Mouse (Mus musculus): ENCODE results near the gene Cep112.

Gene Cep112

DNA sequence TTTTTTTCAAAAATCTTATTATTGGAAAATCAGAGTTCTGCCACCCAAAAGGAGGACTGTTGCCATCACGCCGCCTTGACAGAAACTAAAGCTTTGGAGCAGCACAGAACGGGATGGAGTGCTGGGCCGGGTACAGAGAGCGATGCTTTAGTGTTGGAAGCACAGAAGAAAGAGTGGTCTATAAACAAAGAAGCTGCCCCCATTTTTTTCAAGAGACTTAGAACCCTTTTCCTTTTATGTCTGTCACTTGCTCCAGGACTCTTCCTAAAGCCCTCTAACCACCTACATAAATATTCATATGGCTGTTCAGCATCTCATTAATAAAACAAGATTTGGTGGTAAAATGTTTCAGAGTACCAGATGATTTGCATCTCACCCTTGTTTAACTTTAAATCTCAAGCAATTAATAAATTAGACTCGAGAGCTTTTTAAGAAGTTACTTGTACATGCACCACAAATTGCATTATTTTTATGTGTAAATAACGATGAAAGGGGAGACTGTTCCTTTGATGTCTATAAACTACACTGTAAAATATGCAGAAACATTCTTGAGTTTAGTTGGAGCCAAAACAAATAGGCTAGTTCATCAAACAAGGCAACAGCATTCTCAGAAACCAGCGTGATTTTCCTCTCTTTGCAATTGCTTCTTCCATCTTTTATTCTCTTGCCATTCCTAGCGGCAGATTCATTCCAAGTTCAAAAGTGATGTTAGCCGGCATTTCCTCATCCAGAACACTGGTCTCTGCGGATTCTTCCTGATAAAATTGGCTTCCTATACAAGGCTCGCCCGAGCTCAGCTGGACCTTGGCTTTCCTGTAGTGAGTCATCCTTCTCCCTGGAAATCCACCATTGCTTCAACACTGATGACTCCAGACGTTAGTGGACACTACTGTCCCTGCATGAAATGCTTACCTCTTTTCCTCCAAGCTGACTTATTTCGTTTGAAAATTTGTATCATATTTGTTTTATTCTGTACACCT, 355.6 kb downstream of the Cep112 start:
- no peak for DNase-seq (ENCODE audit: low spot score in 2 of 2)

DNA sequence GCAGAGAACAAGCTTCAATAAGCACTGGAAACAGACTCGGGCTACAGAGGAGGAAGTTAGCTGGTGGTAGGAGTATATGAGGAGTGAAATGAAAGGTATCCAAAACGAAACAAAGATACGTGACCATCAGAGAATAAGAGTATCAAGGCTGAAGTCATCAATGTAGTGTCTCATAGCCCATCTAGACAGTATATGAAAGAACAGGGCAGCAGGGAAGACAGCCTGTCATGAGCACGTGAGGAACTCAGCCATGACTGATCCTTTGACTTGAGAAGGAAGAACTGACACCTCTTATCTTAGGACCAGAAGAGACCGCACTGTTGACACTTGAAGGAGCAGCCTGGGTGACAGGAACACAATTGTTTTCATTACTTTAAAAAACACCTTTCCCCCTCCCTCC, 373.4 kb downstream of the Cep112 start:
- no peak for DNase-seq (ENCODE audit: low spot score in 2 of 2)

DNA sequence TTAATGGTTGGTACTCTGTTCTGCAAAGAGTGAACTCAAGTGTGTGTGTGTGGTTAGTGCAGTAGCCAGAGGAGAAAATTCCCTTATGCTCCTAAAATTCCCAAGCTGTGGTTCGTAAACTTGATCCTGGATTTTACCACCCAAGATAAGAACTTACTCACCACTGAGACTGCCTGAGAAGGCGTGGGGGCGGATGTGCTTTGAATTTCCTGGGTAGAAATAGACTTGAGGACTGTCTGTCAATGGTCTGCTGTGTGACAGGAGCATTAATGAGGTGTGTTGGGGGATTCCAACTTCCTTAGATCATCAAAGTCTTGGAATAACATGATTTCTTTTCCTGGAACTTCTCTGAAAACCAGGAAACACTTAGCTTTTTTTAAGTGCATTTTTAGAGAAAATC, 374.7 kb downstream of the Cep112 start:
- DNase-seq (ENCODE audit: low spot score in 2 of 2): no peak

DNA sequence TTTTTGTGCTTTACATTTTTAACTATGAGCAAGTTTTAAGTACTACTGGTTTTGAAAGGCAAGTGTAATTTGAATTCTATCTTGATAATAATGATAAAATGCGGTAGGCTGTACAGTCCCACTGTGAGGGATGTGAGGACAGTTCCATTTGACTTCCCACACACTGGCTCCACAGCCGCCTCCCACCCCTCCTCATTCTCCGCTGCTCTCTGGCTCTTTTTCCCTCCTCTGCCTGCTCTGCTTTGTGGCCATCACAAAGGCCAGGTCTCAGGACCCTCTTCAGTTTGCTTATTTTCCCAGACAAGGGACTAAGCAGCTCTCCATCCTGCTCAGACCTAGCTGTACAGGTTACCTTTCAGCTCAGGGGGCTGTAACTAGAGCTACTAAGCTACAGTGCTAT, 379.0 kb downstream of the Cep112 start:
- no peak for DNase-seq (ENCODE audit: low spot score in 2 of 2)

DNA sequence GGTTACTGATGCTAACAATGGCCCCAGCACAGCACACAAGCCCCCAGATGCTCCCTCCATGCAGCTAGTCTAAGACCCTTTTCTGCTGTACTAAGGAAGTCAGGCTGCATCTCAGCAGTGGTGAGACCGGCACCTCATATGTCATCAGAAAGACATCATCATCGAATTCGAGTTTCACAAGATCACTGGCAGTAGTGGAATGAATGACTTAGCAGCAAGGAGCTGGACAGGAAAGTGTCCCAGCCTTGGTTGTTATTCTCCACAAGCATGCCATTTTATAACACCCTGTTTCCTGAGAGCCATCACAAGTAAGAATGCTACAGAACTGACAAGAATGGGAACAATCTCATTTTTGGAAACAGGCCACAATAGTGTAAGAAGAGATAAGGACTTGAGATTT, 381.0 kb downstream of the Cep112 start:
- no peak for DNase-seq (ENCODE audit: low spot score in 2 of 2)

DNA sequence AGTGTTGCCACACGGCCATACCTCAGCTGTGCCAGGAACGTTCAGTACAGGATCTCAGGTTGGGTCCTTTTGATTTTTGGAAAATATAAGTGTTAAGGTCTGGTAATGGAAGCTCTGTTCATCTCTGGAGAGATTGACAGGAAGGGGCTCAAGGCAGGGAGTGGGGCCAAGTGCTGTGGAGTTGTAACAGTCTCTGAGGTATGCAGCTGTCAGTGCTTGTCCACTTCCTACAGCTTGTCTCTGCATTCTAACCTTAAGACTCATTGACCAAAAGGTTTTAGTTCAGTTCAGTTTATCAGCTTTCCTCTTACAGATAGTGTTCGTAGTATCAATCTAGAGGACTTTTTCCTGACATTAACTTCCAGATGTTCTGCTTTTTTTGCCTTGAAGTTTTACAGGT, 384.6 kb downstream of the Cep112 start:
- no peak for DNase-seq (ENCODE audit: low spot score in 2 of 2)

DNA sequence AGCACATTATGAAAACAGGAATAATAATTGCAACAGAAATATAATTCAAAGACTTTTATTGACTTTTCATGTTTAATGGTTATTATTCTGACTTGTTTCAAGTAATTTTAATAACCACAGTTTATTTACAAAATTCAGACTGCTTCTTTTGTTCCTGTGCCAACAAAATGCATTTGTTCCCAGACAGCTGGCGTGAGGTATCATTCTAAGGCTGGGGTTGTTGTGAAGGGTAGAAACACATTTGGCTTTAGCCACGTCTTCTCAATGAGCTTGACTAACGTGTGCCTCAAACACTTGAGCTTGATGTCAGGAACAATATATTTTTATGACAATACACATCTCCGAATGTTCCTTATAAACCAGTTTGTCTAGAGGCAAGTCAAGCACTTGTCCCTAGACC, 396.8 kb downstream of the Cep112 start:
- no peak for DNase-seq (ENCODE audit: low spot score in 2 of 2)

DNA sequence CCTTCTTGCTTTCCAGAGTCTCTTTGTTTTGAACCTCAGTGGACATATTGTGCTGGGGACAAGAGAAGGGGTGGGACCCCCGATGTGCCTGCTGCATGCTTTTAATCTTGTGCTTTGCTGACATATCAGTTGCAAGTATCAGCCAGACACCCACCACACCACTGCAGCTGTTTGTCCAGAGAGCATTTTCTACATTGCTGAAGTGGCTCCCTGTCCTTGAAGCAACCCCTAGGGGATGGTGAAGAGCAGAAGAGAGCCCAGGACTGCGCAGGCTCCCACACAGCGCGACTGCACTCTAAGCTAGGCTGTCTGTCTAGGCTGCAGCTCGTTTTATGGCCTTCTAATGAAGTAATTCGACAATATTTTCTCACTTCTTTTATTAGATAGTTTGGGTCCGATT, 397.3 kb downstream of the Cep112 start:
- DNase-seq (ENCODE audit: low spot score in 2 of 2): no peak

DNA sequence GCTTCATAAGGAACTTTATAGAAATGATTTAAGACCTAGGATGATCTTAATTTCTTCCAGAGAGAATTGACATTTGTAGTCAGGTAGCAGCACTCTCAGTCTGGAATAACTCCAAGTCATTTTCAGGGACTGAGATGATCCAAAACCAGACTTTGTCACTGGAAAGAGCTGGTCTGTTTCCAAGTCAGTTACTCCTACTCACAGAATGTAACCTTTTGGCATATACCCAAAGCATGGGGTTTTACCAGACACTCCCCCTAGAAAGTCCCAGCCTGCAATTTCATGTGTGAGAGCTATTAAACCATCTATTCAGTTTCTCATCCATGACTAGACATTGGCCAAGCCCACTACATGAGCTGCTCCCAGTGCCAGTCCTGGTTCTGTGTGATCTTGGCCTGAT, 402.3 kb downstream of the Cep112 start:
- DNase-seq (ENCODE audit: low spot score in 2 of 2): no peak

DNA sequence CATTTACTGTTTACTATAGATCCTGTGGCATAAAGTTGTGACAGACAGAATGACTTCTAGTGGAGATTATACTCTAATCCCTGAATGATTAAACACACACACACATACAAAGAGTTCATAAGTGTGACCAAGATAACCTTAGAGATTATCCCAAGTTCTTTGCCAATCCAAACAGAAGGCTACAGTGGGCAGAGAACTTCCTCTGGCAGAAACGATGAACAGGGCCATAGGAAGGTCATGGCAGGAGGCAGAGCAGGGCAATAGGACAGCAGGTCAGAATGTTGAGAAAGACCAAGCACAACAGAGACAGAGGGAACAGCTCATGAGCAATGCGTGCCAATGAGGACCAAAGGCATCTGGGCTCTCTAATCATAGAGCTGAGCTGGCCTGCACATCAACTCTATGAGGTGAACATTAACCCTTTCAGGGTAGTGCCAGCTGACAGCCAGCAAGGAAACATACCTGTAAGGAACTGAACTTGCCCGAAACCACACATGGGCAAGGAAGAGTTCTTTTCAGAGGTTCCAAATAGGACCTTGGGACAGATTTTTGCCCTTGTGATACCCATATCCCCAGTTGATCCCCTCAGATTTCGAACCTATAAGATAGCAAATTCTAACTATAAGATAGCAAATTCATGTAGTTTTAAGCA, 403.5 kb downstream of the Cep112 start:
- DNase-seq (ENCODE audit: low spot score in 2 of 2): no peak

DNA sequence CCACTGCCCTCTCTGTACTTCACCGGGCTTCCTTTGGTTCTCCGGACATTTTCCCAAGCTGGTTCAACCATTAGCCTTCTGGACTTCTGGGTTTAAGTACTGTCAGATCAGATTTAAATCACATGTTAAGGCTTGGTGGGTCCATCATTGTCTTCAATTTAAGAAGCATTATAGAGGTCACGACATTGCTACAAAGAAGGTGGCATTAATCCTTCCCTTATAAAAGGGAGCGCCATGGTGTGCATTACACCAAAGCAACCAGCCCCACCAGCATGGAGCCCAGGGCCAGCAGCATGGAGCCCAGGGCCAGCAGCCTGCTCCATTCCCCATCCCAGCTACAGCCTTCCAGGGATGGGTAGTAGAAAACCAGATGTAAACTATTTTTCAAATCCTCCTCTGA, 411.7 kb downstream of the Cep112 start:
- no peak for DNase-seq (ENCODE audit: low spot score in 2 of 2)

DNA sequence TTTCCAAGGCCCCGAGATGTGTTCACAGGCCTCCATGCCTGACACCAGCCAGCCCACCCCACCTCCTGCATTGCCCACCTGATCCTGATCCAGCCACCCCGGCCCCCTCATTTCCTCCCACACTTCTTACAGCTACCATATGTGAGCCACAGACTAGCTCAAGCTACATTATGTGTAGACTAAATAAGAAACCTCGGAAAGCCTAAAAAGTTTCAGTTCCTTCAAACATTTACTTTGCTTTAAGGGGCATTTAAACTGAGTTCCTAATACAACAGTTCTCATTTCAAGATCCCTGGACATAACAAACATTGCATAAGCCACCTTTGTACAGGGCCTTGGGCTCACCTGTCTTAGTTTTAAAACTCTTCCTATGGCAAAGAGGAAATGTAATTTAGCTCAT, 415.2 kb downstream of the Cep112 start:
- no peak for DNase-seq (ENCODE audit: low spot score in 2 of 2)

DNA sequence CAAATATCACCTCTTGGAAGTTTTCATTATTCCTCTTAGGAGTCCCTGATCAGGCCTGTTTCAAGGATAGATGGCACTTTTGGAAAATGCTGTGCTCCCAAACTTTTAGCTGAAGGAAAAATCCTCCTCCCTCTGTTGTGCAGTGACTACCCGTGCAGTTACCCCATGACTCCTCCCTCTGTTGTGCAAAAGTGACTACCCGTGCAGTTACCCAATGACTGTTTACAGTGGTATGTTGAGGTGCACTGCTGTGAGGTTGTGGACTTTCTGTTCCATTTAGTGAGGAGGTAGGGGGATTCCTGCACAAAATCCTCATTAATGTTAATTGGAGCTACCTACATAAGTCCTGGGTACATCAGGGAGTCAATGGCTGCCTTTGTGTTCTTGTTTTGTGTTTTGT, 417.8 kb downstream of the Cep112 start:
- no peak for DNase-seq (ENCODE audit: low spot score in 2 of 2)

DNA sequence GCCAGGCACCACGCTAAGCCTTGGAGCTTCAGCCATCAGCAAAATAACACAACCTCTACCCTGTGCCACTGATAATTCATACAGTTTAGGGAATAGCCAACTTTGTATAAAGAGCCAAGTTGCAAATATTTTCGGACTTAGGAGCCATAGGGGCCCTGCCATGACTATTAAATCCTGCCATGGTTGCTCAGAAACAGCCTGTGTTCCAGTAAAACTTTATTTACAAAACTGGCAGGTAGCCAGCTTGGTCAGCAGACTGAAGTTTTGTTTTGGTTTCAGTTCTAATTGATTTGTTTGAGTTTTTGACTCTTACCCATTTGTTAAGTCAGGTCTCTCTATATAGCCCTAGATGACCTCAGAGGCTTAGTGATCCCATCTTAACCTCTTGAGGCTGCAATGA, 421.0 kb downstream of the Cep112 start:
- DNase-seq (ENCODE audit: low spot score in 2 of 2): no peak

DNA sequence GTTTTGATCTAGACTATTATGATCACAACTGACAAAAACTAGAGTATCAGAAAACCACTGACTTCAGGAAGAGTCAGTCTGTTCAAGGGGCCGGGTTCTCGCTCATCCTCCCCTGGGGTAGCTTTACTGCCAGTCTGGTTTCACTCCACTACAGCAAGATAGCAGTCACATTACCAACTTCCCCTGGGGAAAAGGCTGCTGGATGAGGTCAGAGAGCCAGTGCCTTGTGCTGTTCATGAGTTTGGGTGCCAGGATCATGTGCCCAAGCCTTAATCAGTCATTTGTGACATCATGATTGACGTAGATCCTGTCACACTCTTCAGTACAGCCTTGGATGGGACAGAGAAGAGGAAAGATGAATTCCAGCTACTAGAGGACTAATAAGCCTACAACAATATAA, 421.5 kb downstream of the Cep112 start:
- no peak for DNase-seq (ENCODE audit: low spot score in 2 of 2)

DNA sequence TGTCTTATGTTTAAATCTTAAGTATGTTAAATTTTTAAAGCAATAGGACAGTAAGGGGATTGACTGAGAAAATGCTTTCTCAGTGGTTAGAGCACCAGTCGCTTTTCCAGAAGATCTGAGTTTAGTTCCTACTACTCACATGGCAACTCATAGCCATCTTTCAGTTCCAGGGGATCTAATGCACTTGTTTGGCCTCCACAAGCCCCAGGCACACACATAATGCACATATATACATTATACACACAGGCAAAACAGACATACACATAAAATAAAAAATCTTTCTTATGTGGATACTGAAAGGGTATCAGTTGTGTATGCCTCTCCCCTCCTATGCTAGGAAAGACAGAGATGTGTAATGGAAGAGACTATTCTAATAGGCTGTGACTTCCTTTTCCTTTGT, 426.8 kb downstream of the Cep112 start:
- no peak for DNase-seq (ENCODE audit: low spot score in 2 of 2)

DNA sequence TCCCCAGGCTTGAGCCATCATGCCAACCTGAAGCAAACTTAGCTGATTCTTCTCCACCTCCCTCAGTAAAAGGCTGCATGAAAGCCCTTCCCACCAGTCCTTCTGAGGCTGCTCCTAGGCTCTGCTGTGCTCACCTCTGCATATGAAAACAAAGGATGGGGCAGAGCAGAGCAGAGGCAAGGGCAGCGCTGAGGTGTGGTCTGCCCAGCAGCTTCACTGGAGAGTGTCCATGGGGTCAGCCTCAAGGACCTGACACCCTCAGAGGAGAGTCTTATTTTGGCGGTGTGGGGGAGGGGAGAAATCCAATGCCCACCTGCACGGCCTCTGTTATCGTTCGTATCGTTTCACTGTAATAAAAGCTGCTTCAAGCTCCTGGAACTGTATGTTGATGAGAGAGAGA, 432.3 kb downstream of the Cep112 start:
- no peak for DNase-seq (ENCODE audit: low spot score in 2 of 2)

DNA sequence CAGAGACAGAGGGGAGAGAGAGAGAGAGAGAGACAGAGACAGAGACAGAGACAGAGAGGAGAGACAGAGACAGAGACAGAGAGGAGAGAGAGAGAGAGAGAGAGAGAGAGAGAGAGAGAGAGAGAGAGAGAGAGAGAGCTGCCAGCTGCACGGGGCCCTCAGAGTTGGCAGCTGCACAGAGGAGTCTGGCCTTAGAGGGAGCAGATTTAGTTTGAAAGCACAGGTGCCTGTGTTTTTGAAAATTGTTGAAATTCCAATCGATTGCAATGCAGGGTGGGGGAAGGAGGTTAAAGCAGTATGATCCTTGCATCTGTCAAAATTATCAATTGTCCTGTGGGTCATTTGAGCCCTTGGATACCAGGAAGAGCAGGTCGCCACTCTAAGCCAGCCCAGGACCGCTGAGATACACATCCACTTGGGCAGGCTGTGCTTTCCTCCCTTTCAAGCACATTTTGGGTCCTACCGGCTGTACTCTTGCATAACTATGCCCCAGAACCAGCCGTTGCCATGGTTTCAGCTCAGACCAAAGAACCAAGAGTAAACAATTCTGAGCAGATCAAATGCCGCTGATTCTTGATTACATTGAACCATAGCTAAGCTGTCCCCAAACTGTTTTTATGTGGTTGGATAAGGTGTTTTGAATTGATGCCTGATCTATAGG, 432.8 kb downstream of the Cep112 start:
- DNase-seq (ENCODE audit: low spot score in 2 of 2): no peak

DNA sequence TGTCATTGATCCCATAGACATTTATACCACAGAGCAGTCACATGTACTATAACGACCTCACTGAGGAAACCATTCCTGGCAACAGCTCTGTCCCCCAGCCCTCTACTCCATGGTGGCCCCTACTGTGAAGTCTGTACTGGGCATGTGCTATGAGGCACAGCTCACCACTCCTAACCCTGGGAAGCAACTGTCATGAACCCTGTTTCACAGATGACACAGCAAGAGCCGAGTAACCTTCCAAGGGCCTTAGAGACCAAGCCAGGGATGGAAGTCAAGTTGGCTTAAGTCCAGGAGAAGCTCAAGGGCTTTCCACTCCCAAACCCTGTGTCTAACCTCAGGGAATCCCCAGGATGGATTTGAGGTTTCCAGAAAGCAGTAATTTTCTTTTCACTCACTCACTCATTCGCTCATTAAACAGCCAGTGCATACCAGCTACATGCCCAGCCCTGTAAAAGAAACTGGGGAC, 433.4 kb downstream of the Cep112 start:
- no peak for DNase-seq (ENCODE audit: low spot score in 2 of 2)

DNA sequence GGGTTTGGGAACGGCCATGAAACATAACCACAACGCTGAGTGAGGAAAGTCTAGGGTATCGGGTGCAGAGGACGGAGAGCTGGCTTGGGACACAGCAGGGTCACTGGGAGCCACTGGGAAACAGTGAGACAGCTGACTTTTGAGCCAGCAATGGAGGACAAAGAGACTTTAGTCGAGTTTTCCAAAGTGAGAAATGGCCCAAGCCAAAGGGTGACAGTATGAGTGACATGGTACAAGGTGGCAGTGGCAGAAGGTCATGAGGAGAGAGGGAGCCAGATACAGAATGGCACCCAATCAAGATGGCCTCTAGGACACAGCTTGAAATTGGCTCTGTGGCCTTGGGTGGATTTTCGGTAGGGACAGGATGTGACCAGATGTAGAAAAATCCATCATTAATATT, 433.9 kb downstream of the Cep112 start:
- no peak for DNase-seq (ENCODE audit: low spot score in 2 of 2)

DNA sequence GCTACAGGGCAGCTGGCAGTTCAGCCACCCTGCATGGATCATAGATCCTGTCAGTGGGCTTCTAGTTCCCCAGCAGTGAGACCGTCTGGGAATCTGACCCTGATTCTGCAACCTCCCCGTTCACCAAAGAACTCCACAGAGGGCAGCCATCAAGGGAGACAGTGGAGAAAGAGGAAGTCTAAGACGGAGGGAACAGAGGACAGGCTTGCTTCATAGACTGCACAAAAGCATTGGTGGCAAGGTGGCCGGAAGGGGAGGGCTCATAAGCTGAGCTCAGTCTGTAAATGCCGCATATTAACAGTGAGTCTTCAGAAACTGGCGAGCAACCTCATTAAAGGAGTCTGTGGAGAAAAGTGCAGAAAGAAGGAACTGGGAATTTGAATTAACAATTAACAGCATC, 437.4 kb downstream of the Cep112 start:
- no peak for DNase-seq (ENCODE audit: low spot score in 2 of 2)

DNA sequence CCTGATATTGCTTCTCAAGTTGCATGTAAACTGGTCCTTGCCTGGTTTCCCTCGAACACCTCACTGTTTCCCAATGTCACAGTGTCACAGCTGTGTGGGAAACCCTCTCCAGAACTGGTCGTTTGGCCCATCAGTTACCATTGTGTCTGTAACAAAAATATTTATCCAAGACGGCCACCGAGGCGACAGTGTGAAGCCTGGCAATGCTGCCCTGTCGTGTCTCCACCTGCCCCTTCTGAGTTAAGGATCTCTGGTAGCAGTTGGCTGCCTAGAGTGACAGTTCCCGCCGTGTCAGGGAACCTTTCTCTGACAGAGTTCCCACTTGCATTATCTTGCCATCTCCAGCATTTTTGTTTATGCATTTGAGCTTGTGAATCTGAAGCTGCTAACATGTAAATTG, 440.8 kb downstream of the Cep112 start:
- no peak for DNase-seq (ENCODE audit: low spot score in 2 of 2)

DNA sequence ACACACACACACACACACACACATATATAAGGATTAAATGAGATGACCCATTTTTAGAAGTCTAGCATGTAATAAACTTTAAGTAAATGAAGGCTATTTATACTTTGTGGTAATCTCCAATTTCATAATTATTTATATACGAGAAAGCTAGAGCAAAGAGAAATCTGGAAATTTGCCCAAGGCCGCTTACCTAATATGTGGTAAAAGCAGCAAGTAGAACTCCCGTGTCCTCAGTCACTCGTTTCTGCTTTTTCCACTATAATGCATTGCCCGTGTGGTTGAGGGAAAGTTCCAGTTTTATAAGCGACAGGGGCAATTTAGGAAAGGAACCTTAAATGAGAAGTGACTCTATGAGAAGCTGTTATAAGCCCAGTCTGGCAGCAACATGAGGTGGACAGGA, 442.5 kb downstream of the Cep112 start:
- DNase-seq (ENCODE audit: low spot score in 2 of 2): no peak
